Mouse (Mus musculus) liver, embryonic 13.5 days (tissue): ENCODE data around the gene Rps12-ps3. TPM values are rescaled to one million over a fixed set of nuclear protein-coding genes. Genes with fewer than 3 reads are reported as not detected.
A peak's percentile ranks its signal among the peaks of the same experiment; 100 is the strongest.

Experiments used
- ATAC-seq: fragments of 200-750 bp; cut with Nextera tagmentation; 2 replicates; pipeline ENCODE4 v1.8.0; 2017; ENCODE audit warnings: low read depth, mild to moderate bottlenecking, moderate number of reproducible peaks, moderate library complexity
- DNase-seq: peaks from one replicate; pipeline ENCODE4 v3.0.0; 2022
- H3K27ac ChIP-seq: fragments of 300-500 bp; sonication (generic); 2 replicates; pipeline ENCODE4 v1.5.1; 2015; ENCODE audit warnings: moderate library complexity, mild to moderate bottlenecking, inconsistent platforms
- H3K27me3 ChIP-seq: fragments of 300-500 bp; sonication (generic); 2 replicates; pipeline ENCODE4 v1.6.1; 2015; ENCODE audit warnings: mild to moderate bottlenecking, inconsistent platforms
- H3K36me3 ChIP-seq: fragments of 300-500 bp; sonication (generic); 2 replicates; pipeline ENCODE4 v1.6.1; 2015; ENCODE audit warnings: mild to moderate bottlenecking, inconsistent platforms
- H3K4me1 ChIP-seq: fragments of 300-500 bp; sonication (generic); replicated peaks from 2 replicates; pipeline ENCODE4 v1.6.1; 2015; ENCODE audit warnings: inconsistent platforms
- H3K4me2 ChIP-seq: fragments of 300-500 bp; sonication (generic); 2 replicates; pipeline ENCODE4 v1.6.1; 2015; ENCODE audit warnings: inconsistent platforms, mild to moderate bottlenecking, moderate library complexity
- H3K4me3 ChIP-seq: fragments of 300-500 bp; sonication (generic); replicated peaks from 2 replicates; pipeline ENCODE4 v1.5.1; 2015; ENCODE audit warnings: mild to moderate bottlenecking, inconsistent platforms
- H3K9ac ChIP-seq: fragments of 300-500 bp; sonication (generic); 2 replicates; pipeline ENCODE4 v1.6.1; 2015; ENCODE audit warnings: mild to moderate bottlenecking, inconsistent platforms
- H3K9me3 ChIP-seq: fragments of 300-500 bp; sonication (generic); replicated peaks from 2 replicates; pipeline ENCODE4 v1.6.1; 2016; ENCODE audit warnings: inconsistent platforms
- WGBS: fragments of 180-500 bp; shearing (Covaris S2); methylation state at CpG from one replicate; pipeline ENCODE4 v1.1.7; 2015; ENCODE audit not compliant: insufficient replicate concordance; 5-methylcytosine and 5-hydroxymethylcytosine counted together
- polyA plus RNA-seq: library from polyadenylated mRNA; unstranded; fragments of >200 nt; fragmentation: Nextera tagmentation; extraction: Ambion mirVana; gene quantifications from 2 replicates; pipeline ENCODE4 v1.2.1, GENCODE M21; 2015

The Rps12-ps3 gene
- polyA plus RNA-seq, 1 experiment from 2014 or later: 21.8 TPM

DNA sequence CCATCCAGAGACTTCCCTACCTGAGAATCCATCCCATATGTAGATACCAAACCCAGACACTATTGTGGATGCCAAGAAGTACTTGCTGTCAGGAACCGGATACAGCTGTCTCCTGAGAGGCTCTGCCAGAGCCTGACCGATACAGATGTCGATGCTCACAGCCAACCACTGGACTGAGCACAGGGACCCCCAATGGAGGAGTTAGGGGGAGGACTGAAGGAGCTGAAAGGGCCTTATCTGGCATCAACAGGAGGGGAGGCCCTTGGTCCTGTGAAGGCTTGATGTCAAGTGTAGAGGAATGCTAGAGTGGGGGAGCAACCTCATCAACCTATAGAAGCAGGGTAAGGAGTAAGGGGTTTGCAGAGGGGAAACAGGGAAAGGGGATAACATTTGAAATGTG is 30.7 kb downstream of the Rps12-ps3 start:
- H3K9ac ChIP-seq: no peak overlapping the region
- H3K4me2 ChIP-seq: no peak overlapping the region
- DNase-seq: no peak
- no peak for ATAC-seq
- no peak overlapping the region for H3K4me3 ChIP-seq
- H3K36me3 ChIP-seq: no peaks in the 10 kb centered on the region
- H3K27me3 ChIP-seq: peaks cover 11% of the 10 kb centered on the region
- peaks cover 64% of the 10 kb centered on the region for H3K4me1 ChIP-seq
- H3K27ac ChIP-seq: no peak overlapping the region
- WGBS: 17% methylated on average over 3 of the region's 3 CpGs
- no peaks in the 10 kb centered on the region for H3K9me3 ChIP-seq

GRCm38 (mm10) chr19:59354906-59355305 is 32.8 kb downstream of the Rps12-ps3 start:
- peaks cover 80% of the 10 kb centered on the region for H3K4me1 ChIP-seq
- H3K27me3 ChIP-seq: peaks cover 11% of the 10 kb centered on the region
- 11% methylated on average over 2 of the region's 2 CpGs for WGBS
- H3K9me3 ChIP-seq: no peaks in the 10 kb centered on the region
- peak; percentile 72 for ATAC-seq
- peak overlapping the region; percentile 50; the same call in 1 of the 2 replicates for H3K27ac ChIP-seq
- no peak overlapping the region for H3K4me3 ChIP-seq
- DNase-seq: no peak
- peak overlapping the region; percentile 26 for H3K9ac ChIP-seq
- no peaks in the 10 kb centered on the region for H3K36me3 ChIP-seq
- H3K4me2 ChIP-seq: no peak overlapping the region

- Histone ChIP-seq H3K27ac (peak overlapping the region; percentile 82), H3K27me3 (peaks cover 6% of the 10 kb centered on the region), H3K9me3 (no peaks in the 10 kb centered on the region), H3K9ac (peak overlapping the region; percentile 52), H3K4me1 (peaks cover 85% of the 10 kb centered on the region), H3K4me3 (no peak overlapping the region), H3K36me3 (no peaks in the 10 kb centered on the region), H3K4me2 (peak overlapping the region; percentile 40)
- DNase-seq (no peak), ATAC-seq (no peak)
- 65% methylated on average over 3 of the region's 3 CpGs for WGBS
Measured at GRCm38 (mm10) chr19:59356388-59356787, 34.3 kb downstream of the Rps12-ps3 start.

- peak; percentile 48 for DNase-seq
- Histone ChIP-seq H3K9me3 (no peaks in the 10 kb centered on the region), H3K36me3 (no peaks in the 10 kb centered on the region), H3K27me3 (peaks cover 3% of the 10 kb centered on the region; the same call in 1 of the 2 replicates), H3K9ac (peak overlapping the region; percentile 52), H3K27ac (peak overlapping the region; percentile 82), H3K4me2 (peak overlapping the region; percentile 40), H3K4me3 (no peak overlapping the region), H3K4me1 (peaks cover 91% of the 10 kb centered on the region)
- peak; percentile 24; the same call in 1 of the 2 replicates for ATAC-seq
- WGBS: 36% methylated on average over 14 of the region's 14 CpGs
Measured at GRCm38 (mm10) chr19:59356843-59357595, 34.9 kb downstream of the Rps12-ps3 start.

- Histone ChIP-seq H3K4me2 (no peak overlapping the region), H3K36me3 (no peaks in the 10 kb centered on the region), H3K9me3 (no peaks in the 10 kb centered on the region), H3K4me1 (peaks cover 94% of the 10 kb centered on the region), H3K9ac (no peak overlapping the region), H3K27ac (peak overlapping the region; percentile 95), H3K4me3 (no peak overlapping the region), H3K27me3 (peaks cover 3% of the 10 kb centered on the region; the same call in 1 of the 2 replicates)
- WGBS: 73% methylated on average over 4 of the region's 4 CpGs
- ATAC-seq (no peak), DNase-seq (no peak)
Measured at GRCm38 (mm10) chr19:59357878-59358277, 35.8 kb downstream of the Rps12-ps3 start.

GRCm38 (mm10) chr19:59359202-59359601 is 37.1 kb downstream of the Rps12-ps3 start:
- H3K36me3 ChIP-seq: no peaks in the 10 kb centered on the region
- 9% methylated on average over 4 of the region's 4 CpGs for WGBS
- no peaks in the 10 kb centered on the region for H3K27me3 ChIP-seq
- peak overlapping the region; percentile 54 for H3K4me2 ChIP-seq
- peak overlapping the region; percentile 95 for H3K27ac ChIP-seq
- ATAC-seq: peak; percentile 58
- peak overlapping the region; percentile 29; the same call in 1 of the 2 replicates for H3K9ac ChIP-seq
- no peak overlapping the region for H3K4me3 ChIP-seq
- peaks cover 96% of the 10 kb centered on the region for H3K4me1 ChIP-seq
- no peaks in the 10 kb centered on the region for H3K9me3 ChIP-seq
- DNase-seq: peak; percentile 49

DNA sequence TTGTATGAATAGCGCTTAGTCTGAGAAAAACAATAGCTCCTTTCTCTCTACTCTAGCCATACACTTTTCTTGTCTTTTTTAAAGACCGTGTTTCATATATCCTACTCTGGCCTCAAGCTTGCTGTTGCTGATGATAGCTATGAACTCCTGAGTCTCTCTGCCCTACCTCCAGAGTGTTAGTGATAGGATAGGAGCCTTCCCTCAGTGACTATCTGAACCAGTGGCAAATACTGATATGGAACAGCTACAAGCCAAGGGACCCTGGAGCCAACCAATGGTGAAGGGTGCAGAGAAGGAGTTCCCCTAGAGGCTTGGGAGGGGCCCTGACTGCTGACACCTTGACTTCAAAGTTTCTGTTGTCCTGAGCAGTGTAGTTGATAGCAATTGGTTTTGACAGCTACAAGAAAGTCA is 38.4 kb downstream of the Rps12-ps3 start:
- WGBS: 18% methylated on average over 2 of the region's 2 CpGs
- ATAC-seq (peak; percentile 98), DNase-seq (peak; percentile 84)
- Histone ChIP-seq H3K4me2 (peak overlapping the region; percentile 54), H3K4me1 (peaks cover 97% of the 10 kb centered on the region), H3K36me3 (no peaks in the 10 kb centered on the region), H3K4me3 (peak overlapping the region; percentile 13; the same call in 1 of the 2 replicates), H3K27me3 (no peaks in the 10 kb centered on the region), H3K27ac (peak overlapping the region; percentile 95), H3K9ac (peak overlapping the region; percentile 55), H3K9me3 (no peaks in the 10 kb centered on the region)

DNA sequence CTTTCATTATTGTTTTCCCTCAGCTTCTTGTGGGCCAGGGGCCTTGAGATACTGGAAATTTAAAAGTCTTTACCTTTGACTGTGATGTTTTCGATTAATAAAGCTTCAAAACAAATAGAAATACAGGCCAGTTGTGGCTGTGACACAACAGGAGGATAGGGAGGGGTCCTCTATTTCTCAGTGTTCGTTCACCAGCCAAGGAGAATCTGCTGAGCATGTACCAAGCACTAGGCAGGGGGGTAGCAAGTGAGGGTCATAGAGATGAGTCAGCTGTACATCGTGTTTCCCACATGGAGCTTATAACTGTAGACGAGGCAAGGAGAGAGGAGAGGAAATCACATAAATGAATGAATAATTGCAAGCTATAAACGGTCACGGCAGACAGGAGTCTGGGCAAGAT is 40.6 kb downstream of the Rps12-ps3 start:
- ATAC-seq: no peak
- peaks cover 77% of the 10 kb centered on the region for H3K4me1 ChIP-seq

DNA sequence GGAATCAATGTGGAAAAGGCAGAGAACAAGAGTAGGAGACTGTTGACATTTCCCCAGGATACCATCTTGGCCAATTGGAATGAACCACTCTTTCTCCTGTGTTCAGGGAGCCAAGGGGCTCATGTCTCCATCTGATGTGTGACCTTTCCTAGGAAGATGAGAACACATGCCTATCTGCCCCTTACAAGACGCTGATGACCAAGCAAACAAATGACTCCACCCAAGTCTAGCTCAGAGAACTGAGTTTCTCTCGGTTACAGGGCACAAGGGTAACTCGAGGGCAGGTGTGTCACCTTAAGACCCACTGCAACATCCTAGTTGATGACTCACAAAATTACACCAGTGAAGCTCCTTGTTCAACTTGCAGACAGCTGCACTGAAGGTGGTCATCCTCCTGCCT is 41.6 kb downstream of the Rps12-ps3 start:
- Histone ChIP-seq H3K4me1 (peaks cover 70% of the 10 kb centered on the region), H3K9me3 (no peaks in the 10 kb centered on the region), H3K9ac (no peak overlapping the region), H3K27me3 (no peaks in the 10 kb centered on the region), H3K4me2 (peak overlapping the region; percentile 19; the same call in 1 of the 2 replicates), H3K36me3 (no peaks in the 10 kb centered on the region), H3K27ac (peak overlapping the region; percentile 95), H3K4me3 (no peak overlapping the region)
- ATAC-seq (peak; percentile 21; the same call in 1 of the 2 replicates), DNase-seq (peak; percentile 45)
- WGBS: 31% methylated on average over 3 of the region's 3 CpGs

More for the DNA sequence above, 40.6 kb downstream of the Rps12-ps3 start:
- Histone ChIP-seq H3K9ac (no peak overlapping the region), H3K4me2 (no peak overlapping the region), H3K27me3 (no peaks in the 10 kb centered on the region), H3K4me3 (no peak overlapping the region), H3K27ac (peak overlapping the region; percentile 95), H3K36me3 (no peaks in the 10 kb centered on the region), H3K9me3 (no peaks in the 10 kb centered on the region)
- 69% methylated on average over 6 of the region's 6 CpGs for WGBS
- DNase-seq: no peak

DNA sequence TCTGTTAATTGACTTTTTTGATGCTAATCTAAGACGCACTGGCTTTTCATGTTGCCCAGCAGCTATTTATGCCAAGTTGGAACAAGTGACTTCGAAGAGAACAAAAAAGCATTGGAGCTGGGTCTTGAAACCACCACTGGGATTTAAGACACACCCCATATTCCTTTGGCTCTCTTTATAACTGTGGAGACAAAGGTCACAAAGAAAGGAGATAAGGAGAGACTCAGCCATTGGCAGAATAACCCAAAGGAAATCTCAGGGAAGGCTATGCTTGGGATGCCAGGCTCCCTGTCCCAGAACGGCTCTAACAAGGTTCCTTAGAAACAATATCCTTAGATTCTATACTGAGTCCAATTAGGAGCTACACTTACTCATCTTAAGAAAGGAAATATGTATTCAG is 44.6 kb downstream of the Rps12-ps3 start:
- no peaks in the 10 kb centered on the region for H3K9me3 ChIP-seq
- no peaks in the 10 kb centered on the region for H3K36me3 ChIP-seq
- WGBS: 69% methylated on average over 3 of the region's 3 CpGs
- no peak overlapping the region for H3K9ac ChIP-seq
- no peak overlapping the region for H3K4me3 ChIP-seq
- no peak overlapping the region for H3K4me2 ChIP-seq
- no peaks in the 10 kb centered on the region for H3K27me3 ChIP-seq
- ATAC-seq (no peak), DNase-seq (no peak)
- H3K4me1 ChIP-seq: peaks cover 52% of the 10 kb centered on the region
- H3K27ac ChIP-seq: no peak overlapping the region

GRCm38 (mm10) chr19:59367892-59368291 is 45.8 kb downstream of the Rps12-ps3 start:
- H3K9me3 ChIP-seq: no peaks in the 10 kb centered on the region
- H3K9ac ChIP-seq: no peak overlapping the region
- H3K4me3 ChIP-seq: no peak overlapping the region
- 73% methylated on average over 4 of the region's 4 CpGs for WGBS
- peaks cover 40% of the 10 kb centered on the region for H3K4me1 ChIP-seq
- no peaks in the 10 kb centered on the region for H3K36me3 ChIP-seq
- H3K27ac ChIP-seq: no peak overlapping the region
- no peak overlapping the region for H3K4me2 ChIP-seq
- ATAC-seq: no peak
- no peak for DNase-seq
- no peaks in the 10 kb centered on the region for H3K27me3 ChIP-seq
